Mouse (Mus musculus) layer of hippocampus, adult 2 months (tissue): ENCODE measurements around the gene Rufy1. TPM values are rescaled to one million over a fixed set of nuclear protein-coding genes. Genes with fewer than 3 reads are reported as not detected.
"Not testable (repeated sequence)": the region's sequence is repeated elsewhere in the genome, so short reads cannot be mapped to it uniquely, and the experiment has no call there.

Experiments used
- DNase-seq, 2 experiments: peaks; one replicate each; pipeline ENCODE4 v3.0.0; 2022; ENCODE audit warnings: low spot score in 2 of 2
- H3K27ac ChIP-seq: fragments of 200-600 bp; 2 replicates; pipeline ENCODE4 v1.8.1; 2022
- H3K4me3 ChIP-seq: fragments of 200-600 bp; 2 replicates; pipeline ENCODE4 v1.8.1; 2022; ENCODE audit warnings: mild to moderate bottlenecking
- CTCF ChIP-seq: fragments of 200-600 bp; conservative IDR thresholded peaks from 2 replicates; pipeline ENCODE4 v1.8.1; 2022; ENCODE audit warnings: antibody characterized with exemption, mild to moderate bottlenecking, moderate library complexity
- total RNA-seq, 2 experiments: library from RNA; stranded (reverse); gene quantifications; 2 replicates each; pipeline ENCODE4 v1.2.3; 2021

Rufy1 gene
- total RNA-seq, 2 experiments from 2014 or later, result 29.2 to 29.6 TPM

- H3K4me3 ChIP-seq, result no peak overlapping the region
- no peak for TF ChIP-seq CTCF
These were observed 57.8 kb downstream of the Rufy1 start for GRCm38 (mm10) chr11:50373086-50373485.

GRCm38 (mm10) chr11:50371911-50372310 is 59.0 kb downstream of the Rufy1 start:
- no peak for TF ChIP-seq CTCF
- Histone ChIP-seq H3K4me3 (peak overlapping the region; percentile 60; the same call in 1 of the 2 replicates), H3K27ac (peak overlapping the region; percentile 85)
- no peak for DNase-seq

More at GRCm38 (mm10) chr11:50373086-50373485, 57.8 kb downstream of the Rufy1 start:
- DNase-seq, result no peak
- no peak overlapping the region for H3K27ac ChIP-seq

- H3K4me3 ChIP-seq, result peak overlapping the region; percentile 60
- H3K27ac ChIP-seq, result peak overlapping the region; percentile 85
- TF ChIP-seq CTCF, result peak; percentile 73
- peak in 1 of 2 experiments; percentile 57 for DNase-seq
These were observed 59.5 kb downstream of the Rufy1 start for GRCm38 (mm10) chr11:50371399-50371841.

GRCm38 (mm10) chr11:50370969-50371368 is 60.0 kb downstream of the Rufy1 start:
- no peak for DNase-seq
- Histone ChIP-seq H3K27ac (peak overlapping the region; percentile 85), H3K4me3 (no peak overlapping the region)
- TF ChIP-seq CTCF, result no peak

GRCm38 (mm10) chr11:50369360-50369911 is 61.5 kb downstream of the Rufy1 start:
- Histone ChIP-seq H3K4me3 (no peak overlapping the region), H3K27ac (no peak overlapping the region)
- DNase-seq, result no peak
- TF ChIP-seq CTCF, result no peak

GRCm38 (mm10) chr11:50367531-50367930 is 63.4 kb downstream of the Rufy1 start:
- TF ChIP-seq CTCF, result no peak
- H3K4me3 ChIP-seq, result no peak overlapping the region
- no peak overlapping the region for H3K27ac ChIP-seq
- no peak for DNase-seq

GRCm38 (mm10) chr11:50365322-50365721 is 65.6 kb downstream of the Rufy1 start:
- no peak for DNase-seq
- TF ChIP-seq CTCF, result no peak
- H3K27ac ChIP-seq, result no peak overlapping the region
- no peak overlapping the region for H3K4me3 ChIP-seq

GRCm38 (mm10) chr11:50364548-50364947 is 66.4 kb downstream of the Rufy1 start:
- peak; percentile 72 to 90 for DNase-seq
- Histone ChIP-seq H3K4me3 (no peak overlapping the region), H3K27ac (no peak overlapping the region)
- TF ChIP-seq CTCF, result peak; percentile 97

- not testable (repeated sequence) for H3K4me3 ChIP-seq, DNase-seq, H3K27ac ChIP-seq
These were observed 69.6 kb downstream of the Rufy1 start for GRCm38 (mm10) chr11:50361282-50361681.

- TF ChIP-seq CTCF, result no peak
- Histone ChIP-seq H3K27ac (peak overlapping the region; percentile 94), H3K4me3 (peak overlapping the region; percentile 82)
- peak; percentile 46 to 68 for DNase-seq
These were observed 71.7 kb downstream of the Rufy1 start for GRCm38 (mm10) chr11:50358950-50359861.

GRCm38 (mm10) chr11:50355395-50355794 is 75.5 kb downstream of the Rufy1 start:
- Histone ChIP-seq H3K27ac (no peak overlapping the region), H3K4me3 (no peak overlapping the region)
- no peak for DNase-seq
- TF ChIP-seq CTCF, result no peak

GRCm38 (mm10) chr11:50354851-50355250 is 76.1 kb downstream of the Rufy1 start:
- no peak for DNase-seq
- Histone ChIP-seq H3K27ac (no peak overlapping the region), H3K4me3 (no peak overlapping the region)
- no peak for TF ChIP-seq CTCF

- Histone ChIP-seq H3K27ac (no peak within 1 kb of the TSS), H3K4me3 (no peak within 1 kb of the TSS)
- 0 out of 2 replicates have a peak, but pooled peaks have one; percentile 14 for TF ChIP-seq CTCF
- DNase-seq, result no peak
These were observed 76.8 kb downstream of the Rufy1 start, which contains the start of gene Cby3 for GRCm38 (mm10) chr11:50354162-50354561. Gene Cby3, plus strand, starts transcription at chr11:50354462.

GRCm38 (mm10) chr11:50352177-50352576 is 78.7 kb downstream of the Rufy1 start:
- Histone ChIP-seq H3K4me3 (no peak overlapping the region), H3K27ac (no peak overlapping the region)
- TF ChIP-seq CTCF, result no peak
- no peak for DNase-seq
